Mouse (Mus musculus) ES-E14 (cell line): Measurements from ENCODE around the gene Myo10. TPM values are rescaled to one million over a fixed set of nuclear protein-coding genes. Genes with fewer than 3 reads are reported as not detected.
A peak's percentile ranks its signal among the peaks of the same experiment; 100 is the strongest.

ENCODE experiments used
- DNase-seq: peaks from one replicate; pipeline ENCODE4 v3.0.0-alpha.2; 2013; ENCODE audit warnings: low read depth, low spot score
- H3K27ac ChIP-seq: 2 replicates; pipeline ENCODE4 v1.5.1; 2012; ENCODE audit warnings: low read depth, mild to moderate bottlenecking, low read length, moderate library complexity, mixed read lengths; ENCODE audit not compliant: poor library complexity, insufficient read depth, severe bottlenecking
- H3K36me3 ChIP-seq: 2 replicates; pipeline ENCODE4 v1.6.1; 2012; ENCODE audit warnings: mild to moderate bottlenecking, low read length, moderate library complexity, mixed read lengths; ENCODE audit not compliant: control insufficient read depth, poor library complexity, insufficient read depth, severe bottlenecking
- H3K4me1 ChIP-seq, 2 experiments: fragments of 150-350 bp in 1 of 2; sonication (generic) in 1 of 2; 2 replicates each; pipeline ENCODE4 v1.6.1; 2012; ENCODE audit warnings: low read length in 2 of 2, mild to moderate bottlenecking in 1 of 2, mixed read lengths in 1 of 2; ENCODE audit not compliant: control insufficient read depth in 2 of 2, insufficient read depth in 2 of 2, poor library complexity in 1 of 2
- H3K4me3 ChIP-seq, 2 experiments: fragments of 150-350 bp in 1 of 2; sonication (generic) in 1 of 2; 2 replicates each; pipeline ENCODE4 v1.5.1; 2012; ENCODE audit warnings: low read length in 2 of 2, low read depth in 1 of 2, mild to moderate bottlenecking in 1 of 2, mixed read lengths in 1 of 2; ENCODE audit not compliant: insufficient read depth in 1 of 2, poor library complexity in 1 of 2, severe bottlenecking in 1 of 2
- H3K9ac ChIP-seq: 2 replicates; pipeline ENCODE4 v1.6.1; 2012; ENCODE audit warnings: low read depth, mild to moderate bottlenecking, low read length, mixed read lengths; ENCODE audit not compliant: poor library complexity, insufficient read depth, severe bottlenecking
- H3K9me3 ChIP-seq: fragments of 150-350 bp; sonication (generic); 2 replicates; pipeline ENCODE4 v1.6.1; 2012; ENCODE audit warnings: low read depth, mild to moderate bottlenecking, low read length; ENCODE audit not compliant: control insufficient read depth, insufficient read depth
- CHD2 ChIP-seq: IDR thresholded peaks from 2 replicates; pipeline ENCODE4 v1.6.1; 2014; ENCODE audit warnings: mild to moderate bottlenecking, low read depth, low read length, inconsistent platforms
- HCFC1 ChIP-seq: IDR thresholded peaks from 2 replicates; pipeline ENCODE4 v1.6.1; 2012; ENCODE audit warnings: low read length, inconsistent platforms, borderline replicate concordance; ENCODE audit not compliant: insufficient read depth
- MAFK ChIP-seq: IDR thresholded peaks from 2 replicates; pipeline ENCODE4 v1.6.1; 2014; ENCODE audit warnings: mild to moderate bottlenecking, low read depth, low read length, inconsistent platforms; ENCODE audit not compliant: insufficient read depth
- ZC3H11A ChIP-seq: IDR thresholded peaks from 2 replicates; pipeline ENCODE4 v1.6.1; 2012; ENCODE audit warnings: low read depth, mild to moderate bottlenecking, inconsistent platforms, low read length, borderline replicate concordance
- ZNF384 ChIP-seq: IDR thresholded peaks from 2 replicates; pipeline ENCODE4 v1.6.1; 2012; ENCODE audit warnings: low read depth, low read length, inconsistent platforms
- in situ Hi-C, 2 experiments: fragments of 600-800 bp; cut with MboI; formaldehyde crosslinking; loops; one replicate each; pipeline ENCODE4 v1.15.1; 2025; ENCODE audit warnings: low sequenced_read_pairs in 2 of 2, inconsistent platforms in 1 of 2; ENCODE audit not compliant: unreplicated experiment in 2 of 2
- total RNA-seq: library from RNA; depleted of rRNA; stranded (reverse); fragments of 300-350 nt; gene quantifications from 2 replicates; pipeline ENCODE4 v1.2.3, GENCODE M21; 2012

Gene Myo10
- total RNA-seq, 1 experiment, result 133 TPM

- Histone ChIP-seq H3K36me3 (peaks cover 93% of the 10 kb centered on the region), H3K4me1 (peaks cover 0 to 3% of the 10 kb centered on the region in 2 experiments; a peak in 1 of 4 replicates), H3K4me3 (no peak overlapping the region), H3K9ac (no peak overlapping the region), H3K9me3 (no peaks in the 10 kb centered on the region), H3K27ac (no peak overlapping the region)
- in situ Hi-C loops, result loop anchor here in 1 of 2 experiments (10.0 kb wide), 1 partner anchor 148 kb away; no protein-coding TSS in a partner anchor
- TF ChIP-seq ZNF384, result no peak
- no peak for TF ChIP-seq MAFK
- DNase-seq, result no peak
These were observed 184.6 kb downstream of the Myo10 start for GRCm38 (mm10) chr15:25806878-25807277.

GRCm38 (mm10) chr15:25808677-25809460 lies 186.5 kb downstream of the Myo10 start:
- Histone ChIP-seq H3K9ac (no peak overlapping the region), H3K4me3 (no peak overlapping the region), H3K4me1 (peaks cover 0 to 6% of the 10 kb centered on the region in 2 experiments; a peak in 1 of 4 replicates), H3K36me3 (peaks cover 86% of the 10 kb centered on the region), H3K9me3 (no peaks in the 10 kb centered on the region), H3K27ac (no peak overlapping the region)
- DNase-seq, result no peak
- in situ Hi-C loops, result loop anchor here in 1 of 2 experiments (10.0 kb wide), 1 partner anchor 146 kb away; no protein-coding TSS in a partner anchor
- no peak for TF ChIP-seq CHD2
- TF ChIP-seq MAFK, result peak; percentile 44; the same call in 1 of the 2 replicates

GRCm38 (mm10) chr15:25809669-25810068 lies 187.3 kb downstream of the Myo10 start:
- H3K36me3 ChIP-seq, result peaks cover 78% of the 10 kb centered on the region

GRCm38 (mm10) chr15:25811834-25812250 lies 189.5 kb downstream of the Myo10 start:
- Histone ChIP-seq H3K27ac (no peak overlapping the region; the same call in 1 of the 2 replicates), H3K4me1 (peaks cover 0 to 4% of the 10 kb centered on the region in 2 experiments; a peak in 1 of 4 replicates), H3K9ac (no peak overlapping the region), H3K4me3 (no peak overlapping the region), H3K36me3 (peaks cover 58% of the 10 kb centered on the region), H3K9me3 (no peaks in the 10 kb centered on the region)
- no peak for DNase-seq
- TF ChIP-seq CHD2 (no peak), MAFK (no peak)
- in situ Hi-C loops, result no loop called here

More at GRCm38 (mm10) chr15:25809669-25810068, 187.3 kb downstream of the Myo10 start:
- no peak for DNase-seq
- Histone ChIP-seq H3K4me3 (no peak overlapping the region), H3K4me1 (peaks cover 0 to 4% of the 10 kb centered on the region in 2 experiments; a peak in 1 of 4 replicates), H3K9me3 (no peaks in the 10 kb centered on the region), H3K9ac (no peak overlapping the region), H3K27ac (no peak overlapping the region)
- TF ChIP-seq ZC3H11A (no peak), HCFC1 (no peak), CHD2 (no peak), ZNF384 (no peak), MAFK (no peak)
- in situ Hi-C loops, result loop anchor here in 1 of 2 experiments (10.0 kb wide), 1 partner anchor 145 kb away; no protein-coding TSS in a partner anchor
